In genomic region chr16:56677146-56677545, GRCm38 (mm10) we compare ENCODE assay signal across 8 mouse cellular contexts. TPM values are rescaled to one million over a fixed set of nuclear protein-coding genes. Genes with fewer than 3 reads are reported as not detected.
A peak's percentile ranks its signal among the peaks of the same experiment; 100 is the strongest.
DNase-seq lines count a peak whose midpoint lies in the region; ATAC-seq lines count a peak whose summit lies in the region.

No protein-coding gene starts in this region.

- no peaks in the 10 kb centered on the region for H3K36me3 ChIP-seq in limb, embryonic 13.5 days
- H3K36me3 ChIP-seq in limb, embryonic 10.5 days: no peaks in the 10 kb centered on the region

- H3K4me3 ChIP-seq in limb, embryonic 13.5 days: no peak overlapping the region
- H3K4me3 ChIP-seq in limb, embryonic 10.5 days: no peak overlapping the region

- H3K27me3 ChIP-seq in limb, embryonic 13.5 days: no peaks in the 10 kb centered on the region
- no peaks in the 10 kb centered on the region for H3K27me3 ChIP-seq in limb, embryonic 10.5 days (ENCODE audit: low read depth, poor library complexity, severe bottlenecking)

- H3K4me1 ChIP-seq in limb, embryonic 13.5 days: no peaks in the 10 kb centered on the region
- H3K4me1 ChIP-seq in limb, embryonic 10.5 days: no peaks in the 10 kb centered on the region

- H3K9ac ChIP-seq in limb, embryonic 13.5 days: no peak overlapping the region

- DNase-seq in adrenal gland, postnatal 14 days: peak; percentile 14
- no peak for DNase-seq in adrenal gland, adult 18-20 months (ENCODE audit: low spot score in 2 of 2)
- no peak for DNase-seq in limb, embryonic 10.5 days (ENCODE audit: low spot score)
- peak; percentile 22 to 43 for DNase-seq in cerebellum, postnatal 25 days
- DNase-seq in layer of hippocampus, postnatal 10 days (ENCODE audit: low spot score in 2 of 2): peak; percentile 7 to 20
- DNase-seq in testis, postnatal 10 days (ENCODE audit: low spot score): no peak

- 74% methylated on average over 4 of the region's 4 CpGs for WGBS in limb, embryonic 13.5 days
- 79% methylated on average over 4 of the region's 4 CpGs for WGBS in limb, embryonic 10.5 days

- no peaks in the 10 kb centered on the region for H3K9me3 ChIP-seq in limb, embryonic 13.5 days
- no peaks in the 10 kb centered on the region for H3K9me3 ChIP-seq in limb, embryonic 10.5 days (replicated peaks)

- H3K4me2 ChIP-seq in limb, embryonic 13.5 days (replicated peaks): no peak overlapping the region

- H3K27ac ChIP-seq in limb, embryonic 13.5 days: no peak overlapping the region
- H3K27ac ChIP-seq in limb, embryonic 10.5 days: no peak overlapping the region

- ATAC-seq in limb, embryonic 13.5 days (ENCODE audit: low FRiP score, low read depth): peak; percentile 48; the same call in 1 of the 2 replicates
- ATAC-seq in erythroid progenitor cell, adult 5-6 weeks (replicated peaks; ENCODE audit: low FRiP score, poor library complexity, severe bottlenecking): no peak

RNA-seq across cellular contexts. Expression of gene Tfg, which starts 40.1 kb away (rescaled TPM):
- 67.6 and 73.2 TPM in 2 replicates for total RNA-seq in adrenal gland, postnatal 14 days (2021)
- 10 to 100 TPM; 57.8 to 59.5 TPM for total RNA-seq in adrenal gland, adult 18-20 months (2021)
- polyA plus RNA-seq in limb, embryonic 13.5 days (2015; fragmentation: Nextera tagmentation; extraction: Ambion mirVana): 145 and 158 TPM in 2 replicates
- polyA plus RNA-seq in limb, embryonic 10.5 days (2016; fragmentation: Nextera tagmentation; extraction: Ambion mirVana): 141 and 150 TPM in 2 replicates
- total RNA-seq in layer of hippocampus, postnatal 10 days (2021): 10 to 100 TPM; 74.4 to 80.2 TPM
- 32.8 and 65.0 TPM in 2 replicates for total RNA-seq in erythroid progenitor cell, adult 5-6 weeks (2015; ENCODE audit: low replicate concordance)
- 23.1 and 55.2 TPM in 2 replicates for total RNA-seq in erythroid progenitor cell, adult 5-6 weeks (2017; ENCODE audit: low replicate concordance)

Comparison
In these comparisons a context has a peak if more than half of its experiments do, and no peak if none do; other contexts are left out.
1. DNase-seq: peak in adrenal gland, postnatal 14 days (single experiment), cerebellum, postnatal 25 days (2 of 2) and layer of hippocampus, postnatal 10 days (2 of 2); none in adrenal gland, adult 18-20 months (0 of 2), limb, embryonic 10.5 days (single experiment) and testis, postnatal 10 days (single experiment).